Mouse (Mus musculus) E14TG2a.4 (cell line): ENCODE measurements around the gene Ttc3.

Experiments used
- CTCF ChIP-seq: conservative IDR thresholded peaks from 2 replicates; pipeline ENCODE4 v1.5.1; 2014; ENCODE audit warnings: low read length
- NANOG ChIP-seq: IDR thresholded peaks from 2 replicates; pipeline ENCODE4 v1.6.1; 2014; ENCODE audit warnings: borderline replicate concordance, low read length, mixed read lengths
- POU5F1 ChIP-seq: IDR thresholded peaks from 2 replicates; pipeline ENCODE4 v1.6.1; 2014; ENCODE audit warnings: low read length, borderline replicate concordance

- peak; percentile 76 for TF ChIP-seq CTCF
- TF ChIP-seq POU5F1 = no peak
- no peak for TF ChIP-seq NANOG
These were observed 50.1 kb downstream of the Ttc3 start for GRCm38 (mm10) chr16:94420498-94420897.
